In the genomic region with DNA sequence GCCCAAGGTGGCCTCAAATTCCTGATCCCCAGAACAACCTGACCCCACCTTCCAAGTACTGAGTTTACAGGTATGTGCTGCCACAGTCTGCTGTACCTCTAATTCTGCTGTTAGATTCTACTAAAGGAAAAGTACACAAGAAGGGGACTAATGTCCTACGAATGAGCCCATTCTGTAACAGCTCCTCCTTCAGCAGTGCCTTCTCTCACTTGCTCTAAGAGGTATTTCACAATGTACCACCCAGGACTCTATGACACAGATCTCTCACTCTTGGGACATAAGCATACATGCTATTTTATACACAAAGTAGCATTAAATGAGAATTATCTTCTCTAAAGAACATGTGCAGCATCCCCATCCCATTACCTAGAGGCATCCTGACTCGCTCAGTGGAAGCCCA, we compare ENCODE assay signal across 19 mouse cellular contexts.
"Had no signal": no experiment of that assay in that cellular context is flagged by ENCODE, and none has a peak within 500 bp of the region (broad histone marks: within the 10 kb centered on the region; RNA-seq: fewer than 3 reads in every experiment).

No protein-coding gene starts in this region.

- H3K9me3 ChIP-seq: liver, embryonic 12.5 days; lung, embryonic 15.5 days; midbrain, embryonic 10.5 days; midbrain, embryonic 13.5 days; midbrain, embryonic 15.5 days; neural tube, embryonic 13.5 days; neural tube, embryonic 15.5 days had no signal

- H3K27ac ChIP-seq: liver, embryonic 12.5 days; liver, embryonic 14.5 days; lung, embryonic 15.5 days; midbrain, embryonic 10.5 days; midbrain, embryonic 13.5 days; midbrain, embryonic 15.5 days; neural tube, embryonic 13.5 days; neural tube, embryonic 15.5 days had no signal

- ATAC-seq: liver, embryonic 12.5 days; midbrain, embryonic 13.5 days; midbrain, embryonic 15.5 days had no signal

- H3K4me3 ChIP-seq: liver, embryonic 12.5 days; lung, embryonic 15.5 days; midbrain, embryonic 10.5 days; midbrain, embryonic 13.5 days; midbrain, embryonic 15.5 days; myocyte; neural tube, embryonic 13.5 days; neural tube, embryonic 15.5 days had no signal

- H3K27me3 ChIP-seq: liver, embryonic 12.5 days; lung, embryonic 15.5 days; midbrain, embryonic 13.5 days; midbrain, embryonic 15.5 days; neural tube, embryonic 13.5 days; neural tube, embryonic 15.5 days had no signal

- H3K36me3 ChIP-seq: midbrain, embryonic 13.5 days; midbrain, embryonic 15.5 days; neural tube, embryonic 15.5 days had no signal

- DNase-seq: lung, adult 2 months; lung, postnatal 14 days; lung, postnatal 4 days; retina, postnatal 1 day; right cerebral cortex, adult 18-20 months; right cerebral cortex, postnatal 25 days; right cerebral cortex, postnatal 4 days; spleen, adult 18-20 months; thymus, adult 18-20 months; thymus, postnatal 36 days had no signal

- H3K4me1 ChIP-seq: lung, embryonic 15.5 days; midbrain, embryonic 15.5 days; neural tube, embryonic 13.5 days had no signal

- H3K9ac ChIP-seq: liver, embryonic 12.5 days; liver, embryonic 14.5 days; lung, embryonic 15.5 days; midbrain, embryonic 13.5 days; midbrain, embryonic 15.5 days; neural tube, embryonic 13.5 days; neural tube, embryonic 15.5 days had no signal

- H3K4me2 ChIP-seq: liver, embryonic 12.5 days; lung, embryonic 15.5 days; midbrain, embryonic 13.5 days; midbrain, embryonic 15.5 days; neural tube, embryonic 13.5 days; neural tube, embryonic 15.5 days had no signal
